In genomic region chr13:99759256-99760044, GRCm38 (mm10) we compare ENCODE assay signal across 15 mouse cellular contexts.
A peak's percentile ranks its signal among the peaks of the same experiment; 100 is the strongest.
DNase-seq lines count a peak whose midpoint lies in the region; ATAC-seq and TF ChIP-seq lines count a peak whose summit lies in the region.
"Had no signal": no experiment of that assay in that cellular context is flagged by ENCODE, and none has a peak within 500 bp of the region (broad histone marks: within the 10 kb centered on the region; RNA-seq: fewer than 3 reads in every experiment).

No protein-coding gene starts in this region.

- TF ChIP-seq CTCF in layer of hippocampus, adult 2 months (conservative IDR thresholded peaks at IDR 0.05) = no peak
- TF ChIP-seq CTCF in hindbrain, postnatal 0 days (IDR thresholded peaks at IDR 0.05; ENCODE audit: low read depth) = no peak

- 0 out of 2 replicates have a peak, but pooled peaks have one; percentile 52 for ATAC-seq in cerebellum, adult (ENCODE audit: insufficient number of reproducible peaks, low FRiP score, low TSS enrichment)
- ATAC-seq in hindbrain, postnatal 0 days = 0 out of 2 replicates have a peak, but pooled peaks have one; percentile 45
- peak; percentile 63; the same call in 1 of the 2 replicates for ATAC-seq in neural tube, embryonic 15.5 days (ENCODE audit: low FRiP score)
- no peak for ATAC-seq in monocyte, adult 5-6 weeks (replicated peaks; ENCODE audit: insufficient number of reproducible peaks, low FRiP score, low TSS enrichment, poor library complexity, severe bottlenecking)
- ATAC-seq in frontal cortex, adult (ENCODE audit: low TSS enrichment) = no peak
- ATAC-seq: lung, postnatal 0 days; Patski had no signal

- peak overlapping the region; percentile 58 for H3K27ac ChIP-seq in layer of hippocampus, adult 2 months
- H3K27ac ChIP-seq in hindbrain, postnatal 0 days = no peak overlapping the region
- no peak overlapping the region for H3K27ac ChIP-seq in neural tube, embryonic 15.5 days (replicated peaks)
- H3K27ac ChIP-seq: embryonic facial prominence, embryonic 15.5 days; heart, embryonic 13.5 days had no signal

- no peak for DNase-seq in cerebellum, adult 9-11 months
- DNase-seq in layer of hippocampus, adult 2 months (ENCODE audit: low spot score in 2 of 2) = peak in 1 of 2 experiments; percentile 52
- DNase-seq in layer of hippocampus, adult 9-11 months = no peak
- DNase-seq in hindbrain, postnatal 0 days (ENCODE audit: low spot score) = peak; percentile 71
- DNase-seq: gastrocnemius, postnatal 36 days; kidney, adult 9 months; thymus, adult 18-20 months had no signal

- H3K4me1 ChIP-seq in hindbrain, postnatal 0 days (ENCODE audit: insufficient read depth, low read length) = 0 out of 2 replicates have a peak, but pooled peaks cover 2% of the 10 kb centered on the region
- H3K4me1 ChIP-seq in neural tube, embryonic 15.5 days = peaks cover 18% of the 10 kb centered on the region

- H3K4me3 ChIP-seq in layer of hippocampus, adult 2 months = no peak overlapping the region
- no peak overlapping the region for H3K4me3 ChIP-seq in hindbrain, postnatal 0 days (ENCODE audit: low read length)
- no peak overlapping the region for H3K4me3 ChIP-seq in neural tube, embryonic 15.5 days (replicated peaks)
- H3K4me3 ChIP-seq: embryonic facial prominence, embryonic 15.5 days; heart, embryonic 13.5 days had no signal

- no peak overlapping the region for H3K4me2 ChIP-seq in hindbrain, postnatal 0 days (ENCODE audit: low read depth, low read length)
- peak overlapping the region; percentile 11; the same call in 1 of the 2 replicates for H3K4me2 ChIP-seq in neural tube, embryonic 15.5 days
- H3K4me2 ChIP-seq: embryonic facial prominence, embryonic 15.5 days; heart, embryonic 13.5 days had no signal

- no peaks in the 10 kb centered on the region for H3K27me3 ChIP-seq in hindbrain, postnatal 0 days (ENCODE audit: insufficient read depth, low read length)
- no peaks in the 10 kb centered on the region for H3K27me3 ChIP-seq in neural tube, embryonic 15.5 days (replicated peaks)
- H3K27me3 ChIP-seq: embryonic facial prominence, embryonic 15.5 days; heart, embryonic 13.5 days; Patski had no signal

- H3K9me3 ChIP-seq in hindbrain, postnatal 0 days (ENCODE audit: low read length) = no peaks in the 10 kb centered on the region
- no peaks in the 10 kb centered on the region for H3K9me3 ChIP-seq in neural tube, embryonic 15.5 days (replicated peaks)
- H3K9me3 ChIP-seq: embryonic facial prominence, embryonic 15.5 days; heart, embryonic 13.5 days had no signal

- 37% methylated on average over 10 of the region's 10 CpGs for WGBS in hindbrain, postnatal 0 days
- WGBS in neural tube, embryonic 15.5 days = 31% methylated on average over 10 of the region's 10 CpGs

- no peaks in the 10 kb centered on the region for H3K36me3 ChIP-seq in hindbrain, postnatal 0 days (ENCODE audit: insufficient read depth, low read length)
- H3K36me3 ChIP-seq in neural tube, embryonic 15.5 days = no peaks in the 10 kb centered on the region
- H3K36me3 ChIP-seq: embryonic facial prominence, embryonic 15.5 days; heart, embryonic 13.5 days had no signal

- no peak overlapping the region for H3K9ac ChIP-seq in hindbrain, postnatal 0 days (replicated peaks; ENCODE audit: low read length)
- no peak overlapping the region for H3K9ac ChIP-seq in neural tube, embryonic 15.5 days (replicated peaks)
- H3K9ac ChIP-seq: embryonic facial prominence, embryonic 15.5 days; heart, embryonic 13.5 days had no signal

Comparison
In these comparisons a context has a peak if more than half of its experiments do, and no peak if none do; other contexts are left out.
1. ATAC-seq: peak in cerebellum, adult (single experiment), hindbrain, postnatal 0 days (single experiment) and neural tube, embryonic 15.5 days (single experiment); none in monocyte, adult 5-6 weeks (single experiment) and frontal cortex, adult (single experiment).